Mouse (Mus musculus) kidney, adult 2 months (tissue): ENCODE data around the gene Rassf10. TPM values are rescaled to one million over a fixed set of nuclear protein-coding genes. Genes with fewer than 3 reads are reported as not detected.

Experiments
- DNase-seq: peaks from one replicate; pipeline ENCODE4 v3.0.0; 2021
- H3K27ac ChIP-seq: fragments of 200-500 bp; 2 replicates; pipeline ENCODE4 v1.5.1; 2012; ENCODE audit warnings: low read depth, low read length, control low read depth, inconsistent platforms; ENCODE audit not compliant: insufficient read depth
- H3K27me3 ChIP-seq: fragments of 200-500 bp; replicated peaks from 2 replicates; pipeline ENCODE4 v1.6.1; 2012; ENCODE audit warnings: mild to moderate bottlenecking, moderate library complexity, low read length, inconsistent platforms; ENCODE audit not compliant: control insufficient read depth, insufficient read depth
- H3K36me3 ChIP-seq: fragments of 200-500 bp; 2 replicates; pipeline ENCODE4 v1.6.1; 2012; ENCODE audit warnings: mild to moderate bottlenecking, moderate library complexity, low read length, inconsistent platforms; ENCODE audit not compliant: control insufficient read depth, insufficient read depth
- H3K4me1 ChIP-seq: fragments of 200-500 bp; 2 replicates; pipeline ENCODE4 v1.6.1; 2011; ENCODE audit warnings: low read length; ENCODE audit not compliant: control insufficient read depth, insufficient read depth
- H3K4me3 ChIP-seq: fragments of 200-500 bp; 2 replicates; pipeline ENCODE4 v1.5.1; 2011; ENCODE audit warnings: mild to moderate bottlenecking, low read depth, low read length, control low read depth; ENCODE audit not compliant: insufficient read depth
- CTCF ChIP-seq: fragments of 200-500 bp; conservative IDR thresholded peaks from 2 replicates; pipeline ENCODE4 v1.5.1; 2011; ENCODE audit warnings: low read depth, mild to moderate bottlenecking, control low read depth, low read length, moderate library complexity, mixed read lengths; ENCODE audit not compliant: insufficient read depth, insufficient read length
- POLR2A ChIP-seq: fragments of 200-500 bp; IDR thresholded peaks from one replicate; pipeline ENCODE4 v1.6.1; 2011; ENCODE audit warnings: low read depth, low read length, control low read depth
- WGBS: fragments of 180-500 bp; shearing (Covaris S2); methylation state at CpG from one replicate; pipeline ENCODE4 v1.1.7; 2018; 5-methylcytosine and 5-hydroxymethylcytosine counted together
- polyA plus RNA-seq: library from polyadenylated mRNA; depleted of rRNA; stranded (reverse); fragments of >200 nt; gene quantifications from 2 replicates; pipeline ENCODE4 v1.2.3, GENCODE M21; 2012; rRNA removed

Rassf10 gene
- polyA plus RNA-seq, result 1.7 and 2.1 TPM in 2 replicates

DNA sequence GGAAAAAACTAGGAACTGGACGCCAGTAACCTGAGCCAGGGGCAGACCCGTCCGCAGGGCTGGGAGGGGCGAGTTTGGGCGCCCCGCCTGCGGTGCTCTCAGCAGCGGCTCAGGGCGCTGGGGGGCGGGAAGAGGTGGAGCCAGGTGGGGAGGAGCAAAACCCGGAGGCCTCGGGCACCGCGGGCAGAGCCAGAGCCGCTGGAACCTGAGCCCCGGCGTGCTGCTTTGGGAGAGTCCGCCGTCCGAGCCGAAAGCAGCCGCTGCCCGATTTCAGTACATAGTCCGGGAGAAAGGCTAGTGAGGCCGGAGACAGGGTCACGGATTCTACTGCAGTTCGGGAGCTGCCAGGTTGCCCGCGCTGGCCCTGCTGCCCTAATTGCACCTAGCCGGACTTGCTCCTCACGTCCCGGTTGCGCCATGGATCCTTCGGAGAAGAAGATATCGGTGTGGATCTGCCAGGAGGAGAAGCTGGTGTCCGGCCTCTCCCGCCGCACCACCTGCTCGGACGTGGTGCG lies at the start of gene Rassf10:
Gene Rassf10 (plus strand): TSS at position 186 of the 515 bp plus-strand sequence.
- TF ChIP-seq POLR2A (peak; percentile 73), CTCF (no peak)
- 0 out of 2 replicates have a peak within 1 kb of the TSS, but pooled peaks have one; percentile 41 for H3K27ac ChIP-seq
- WGBS, result 2% methylated on average over 41 of the region's 41 CpGs

GRCm38 (mm10) chr7:112906848-112907247 lies 46.9 kb upstream of the Rassf10 start:
- Histone ChIP-seq H3K36me3 (peaks cover 3% of the 10 kb centered on the region; the same call in 1 of the 2 replicates), H3K27ac (no peak overlapping the region), H3K27me3 (no peaks in the 10 kb centered on the region), H3K4me1 (no peaks in the 10 kb centered on the region), H3K4me3 (no peak overlapping the region)
- WGBS, result 92% methylated on average over 5 of the region's 5 CpGs
- TF ChIP-seq CTCF (no peak), POLR2A (no peak)
- no peak for DNase-seq

More for the DNA sequence above, at the start of gene Rassf10:
- peak; percentile 94 for DNase-seq
- no peaks in the 10 kb centered on the region for H3K27me3 ChIP-seq
- H3K4me3 ChIP-seq, result peak within 1 kb of the TSS; percentile 60
- no peaks in the 10 kb centered on the region for H3K36me3 ChIP-seq
- H3K4me1 ChIP-seq, result peaks cover 7% of the 10 kb centered on the region; the same call in 1 of the 2 replicates

GRCm38 (mm10) chr7:112907468-112907867 lies 46.3 kb upstream of the Rassf10 start:
- 70% methylated on average over 2 of the region's 2 CpGs for WGBS
- TF ChIP-seq CTCF, result no peak
- no peak for TF ChIP-seq POLR2A
- Histone ChIP-seq H3K4me3 (no peak overlapping the region), H3K36me3 (peaks cover 3% of the 10 kb centered on the region; the same call in 1 of the 2 replicates), H3K27me3 (no peaks in the 10 kb centered on the region), H3K4me1 (no peaks in the 10 kb centered on the region), H3K27ac (no peak overlapping the region)
- DNase-seq, result no peak

GRCm38 (mm10) chr7:112909164-112909563 lies 44.6 kb upstream of the Rassf10 start:
- Histone ChIP-seq H3K4me1 (no peaks in the 10 kb centered on the region), H3K27me3 (no peaks in the 10 kb centered on the region), H3K4me3 (no peak overlapping the region), H3K36me3 (peaks cover 1% of the 10 kb centered on the region; the same call in 1 of the 2 replicates), H3K27ac (no peak overlapping the region)
- 83% methylated on average over 10 of the region's 10 CpGs for WGBS
- TF ChIP-seq POLR2A, result no peak
- TF ChIP-seq CTCF, result no peak
- no peak for DNase-seq

DNA sequence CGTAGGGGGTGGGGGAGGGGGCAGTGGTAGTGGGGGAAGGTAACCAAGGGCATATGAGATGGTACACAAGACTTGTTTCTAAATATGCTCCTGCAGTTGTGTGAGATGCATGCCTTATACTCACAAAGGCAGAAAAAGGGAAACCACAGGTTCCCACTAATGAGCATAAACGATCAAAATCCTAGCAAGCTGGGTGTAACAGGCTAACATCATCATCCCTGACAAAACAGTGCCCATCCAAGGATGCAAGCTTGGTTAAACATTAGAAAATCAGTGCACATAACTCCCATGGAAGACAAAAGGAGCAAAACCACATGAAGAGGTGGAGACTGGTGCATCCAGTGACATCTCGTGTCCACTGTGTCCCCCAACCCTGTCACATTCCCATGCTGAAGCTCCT lies 40.8 kb upstream of the Rassf10 start:
- 62% methylated on average over 3 of the region's 3 CpGs for WGBS
- H3K4me1 ChIP-seq, result no peaks in the 10 kb centered on the region
- H3K27me3 ChIP-seq, result no peaks in the 10 kb centered on the region
- no peaks in the 10 kb centered on the region for H3K36me3 ChIP-seq
- no peak overlapping the region for H3K27ac ChIP-seq
- no peak for DNase-seq
- TF ChIP-seq POLR2A, result no peak
- no peak for TF ChIP-seq CTCF
- H3K4me3 ChIP-seq, result no peak overlapping the region

DNA sequence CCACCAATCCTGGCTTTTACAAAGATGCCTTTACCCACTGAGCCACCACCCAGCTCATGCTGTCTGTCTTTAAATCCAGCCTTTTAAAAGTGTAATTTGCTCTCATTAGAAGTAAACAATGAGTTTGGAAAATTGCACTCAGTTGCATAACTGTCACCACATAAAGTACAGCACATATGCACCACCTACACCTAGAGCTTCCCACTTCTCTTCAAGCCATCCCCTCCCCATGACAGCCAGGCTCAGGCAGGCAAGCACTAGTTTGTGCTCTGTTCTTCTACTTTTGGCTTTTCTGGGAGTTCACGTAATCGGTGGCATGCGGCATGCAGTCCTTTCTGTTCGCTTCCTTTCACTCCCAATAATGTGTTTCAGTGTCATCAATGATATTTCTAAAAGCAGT lies 38.2 kb upstream of the Rassf10 start:
- WGBS, result 94% methylated on average over 4 of the region's 4 CpGs
- Histone ChIP-seq H3K27ac (no peak overlapping the region), H3K36me3 (no peaks in the 10 kb centered on the region), H3K4me1 (no peaks in the 10 kb centered on the region), H3K4me3 (no peak overlapping the region), H3K27me3 (no peaks in the 10 kb centered on the region)
- DNase-seq, result no peak
- no peak for TF ChIP-seq CTCF
- TF ChIP-seq POLR2A, result no peak

GRCm38 (mm10) chr7:112917613-112918278 lies 36.0 kb upstream of the Rassf10 start:
- WGBS, result 49% methylated on average over 10 of the region's 10 CpGs
- DNase-seq, result no peak

More at GRCm38 (mm10) chr7:112917613-112918278, 36.0 kb upstream of the Rassf10 start:
- no peaks in the 10 kb centered on the region for H3K4me1 ChIP-seq
- no peak overlapping the region for H3K4me3 ChIP-seq
- H3K36me3 ChIP-seq, result no peaks in the 10 kb centered on the region
- H3K27me3 ChIP-seq, result no peaks in the 10 kb centered on the region
- no peak for TF ChIP-seq CTCF
- TF ChIP-seq POLR2A, result no peak
- no peak overlapping the region for H3K27ac ChIP-seq
